In genomic region chr2:145196501-145197042, GRCm38 (mm10) we compare ENCODE assay signal across 16 mouse cellular contexts. TPM values are rescaled to one million over a fixed set of nuclear protein-coding genes. Genes with fewer than 3 reads are reported as not detected.
A peak's percentile ranks its signal among the peaks of the same experiment; 100 is the strongest.
DNase-seq lines count a peak whose midpoint lies in the region; ATAC-seq and TF ChIP-seq lines count a peak whose summit lies in the region.
"Had no signal": no experiment of that assay in that cellular context is flagged by ENCODE, and none has a peak within 500 bp of the region (broad histone marks: within the 10 kb centered on the region; RNA-seq: fewer than 3 reads in every experiment).

No protein-coding gene starts in this region.

- ATAC-seq in lung, embryonic 14.5 days (ENCODE audit: insufficient read depth): peak; percentile 43; the same call in 1 of the 2 replicates
- peak; percentile 45 for ATAC-seq in activated CD4-positive, CD25-positive, alpha-beta regulatory T cell, adult 4 months
- ATAC-seq in megakaryocyte, adult 5-6 weeks (ENCODE audit: poor library complexity, severe bottlenecking): peak; percentile 30
- ATAC-seq in forebrain, embryonic 16.5 days: no peak
- ATAC-seq: forebrain, embryonic 13.5 days; midbrain, embryonic 16.5 days had no signal

- DNase-seq in adrenal gland, postnatal 14 days: peak; percentile 10
- DNase-seq in adrenal gland, adult 18-20 months (ENCODE audit: low spot score in 2 of 2): no peak
- peak; percentile 47 for DNase-seq in lung, embryonic 14.5 days
- no peak for DNase-seq in lung, postnatal 4 days
- DNase-seq in right cerebral cortex, postnatal 14 days: no peak
- DNase-seq: cerebellum, adult 18-20 months; gastrocnemius, postnatal 36 days had no signal

- WGBS in lung, embryonic 14.5 days: 77% methylated on average over 7 of the region's 7 CpGs
- WGBS in forebrain, embryonic 16.5 days: 92% methylated on average over 7 of the region's 7 CpGs

- H3K27ac ChIP-seq in lung, embryonic 14.5 days (ENCODE audit: low read depth): no peak overlapping the region
- no peak overlapping the region for H3K27ac ChIP-seq in forebrain, embryonic 16.5 days (ENCODE audit: low read length)
- H3K27ac ChIP-seq: embryonic facial prominence, embryonic 15.5 days; forebrain, embryonic 13.5 days; hindbrain, embryonic 15.5 days; liver, embryonic 15.5 days; neural tube, embryonic 13.5 days had no signal

- TF ChIP-seq CTCF in lung, embryonic 14.5 days (IDR thresholded peaks at IDR 0.05; ENCODE audit: low read depth): no peak

- H3K4me3 ChIP-seq in lung, embryonic 14.5 days (ENCODE audit: low read depth, low read length): no peak overlapping the region
- H3K4me3 ChIP-seq in forebrain, embryonic 16.5 days (replicated peaks; ENCODE audit: low read length): no peak overlapping the region
- H3K4me3 ChIP-seq: embryonic facial prominence, embryonic 15.5 days; forebrain, embryonic 13.5 days; hindbrain, embryonic 15.5 days; liver, embryonic 15.5 days; neural tube, embryonic 13.5 days had no signal

- H3K36me3 ChIP-seq in lung, embryonic 14.5 days (ENCODE audit: insufficient read depth): no peaks in the 10 kb centered on the region
- no peaks in the 10 kb centered on the region for H3K36me3 ChIP-seq in forebrain, embryonic 16.5 days (ENCODE audit: control insufficient read depth, insufficient read depth)
- H3K36me3 ChIP-seq: embryonic facial prominence, embryonic 15.5 days; hindbrain, embryonic 15.5 days; liver, embryonic 15.5 days; neural tube, embryonic 13.5 days had no signal

- no peak overlapping the region for H3K9ac ChIP-seq in lung, embryonic 14.5 days
- no peak overlapping the region for H3K9ac ChIP-seq in forebrain, embryonic 16.5 days (replicated peaks; ENCODE audit: low read depth, low read length)
- H3K9ac ChIP-seq: embryonic facial prominence, embryonic 15.5 days; forebrain, embryonic 13.5 days; hindbrain, embryonic 15.5 days; liver, embryonic 15.5 days; neural tube, embryonic 13.5 days had no signal

- no peaks in the 10 kb centered on the region for H3K27me3 ChIP-seq in lung, embryonic 14.5 days (ENCODE audit: insufficient read depth, low read length)
- no peaks in the 10 kb centered on the region for H3K27me3 ChIP-seq in forebrain, embryonic 16.5 days (replicated peaks; ENCODE audit: control insufficient read depth, insufficient read depth, low read length)
- H3K27me3 ChIP-seq: embryonic facial prominence, embryonic 15.5 days; forebrain, embryonic 13.5 days; hindbrain, embryonic 15.5 days; liver, embryonic 15.5 days; neural tube, embryonic 13.5 days had no signal

- H3K4me1 ChIP-seq in lung, embryonic 14.5 days (ENCODE audit: insufficient read depth): no peaks in the 10 kb centered on the region
- no peaks in the 10 kb centered on the region for H3K4me1 ChIP-seq in forebrain, embryonic 16.5 days (replicated peaks; ENCODE audit: control insufficient read depth, insufficient read depth, low read length)
- H3K4me1 ChIP-seq: embryonic facial prominence, embryonic 15.5 days; forebrain, embryonic 13.5 days; hindbrain, embryonic 15.5 days; liver, embryonic 15.5 days; neural tube, embryonic 13.5 days had no signal

- H3K9me3 ChIP-seq in lung, embryonic 14.5 days (ENCODE audit: low read depth, low read length): no peaks in the 10 kb centered on the region
- H3K9me3 ChIP-seq in forebrain, embryonic 16.5 days (ENCODE audit: control insufficient read depth, low read length): no peaks in the 10 kb centered on the region
- H3K9me3 ChIP-seq: embryonic facial prominence, embryonic 15.5 days; forebrain, embryonic 13.5 days; hindbrain, embryonic 15.5 days; liver, embryonic 15.5 days; neural tube, embryonic 13.5 days had no signal

- H3K4me2 ChIP-seq in lung, embryonic 14.5 days: no peak overlapping the region
- H3K4me2 ChIP-seq in forebrain, embryonic 16.5 days (ENCODE audit: low read length): no peak overlapping the region
- H3K4me2 ChIP-seq: embryonic facial prominence, embryonic 15.5 days; forebrain, embryonic 13.5 days; hindbrain, embryonic 15.5 days; liver, embryonic 15.5 days; neural tube, embryonic 13.5 days had no signal

RNA-seq across cellular contexts. Expression of gene Slc24a3, which starts 29.0 kb away (rescaled TPM):
- 40.5 and 40.6 TPM in 2 replicates for total RNA-seq in adrenal gland, postnatal 14 days (2021)
- 10 to 100 TPM; 29.4 to 52.4 TPM for total RNA-seq in adrenal gland, adult 18-20 months (2021)
- 3.9 and 4.3 TPM in 2 replicates for polyA plus RNA-seq in lung, embryonic 14.5 days (2014; fragmentation: Nextera tagmentation; extraction: Ambion mirVana)
- under 1 TPM; 0.56 to 0.76 TPM for polyA plus RNA-seq in activated CD4-positive, CD25-positive, alpha-beta regulatory T cell, adult 4 months (2017; shearing (Covaris generic))
- total RNA-seq in megakaryocyte, adult 5-6 weeks (2015): 0.58 and 1.4 TPM in 2 replicates
- total RNA-seq in megakaryocyte, adult 5-6 weeks (2017): 0.70 and 1.1 TPM in 2 replicates
- 5.0 and 8.0 TPM in 2 replicates for polyA plus RNA-seq in forebrain, embryonic 16.5 days (2015; fragmentation: Nextera tagmentation; extraction: Ambion mirVana)

Comparison
In these comparisons a context has a peak if more than half of its experiments do, and no peak if none do; other contexts are left out.
1. DNase-seq: peak in adrenal gland, postnatal 14 days (single experiment) and lung, embryonic 14.5 days (single experiment); none in adrenal gland, adult 18-20 months (0 of 2), lung, postnatal 4 days (0 of 2) and right cerebral cortex, postnatal 14 days (single experiment).
2. RNA of gene Slc24a3, which starts 29.0 kb away (total RNA-seq): 29.4 to 52.4 TPM in adrenal gland, adult 18-20 months and 40.5 to 40.6 TPM in adrenal gland, postnatal 14 days; 0.58 to 1.4 TPM in megakaryocyte, adult 5-6 weeks; every median in the first group is over 10 times any median in the second.